Mouse (Mus musculus) G1E (cell line): ENCODE measurements around the gene Olfr54.

Experiments
- CTCF ChIP-seq: IDR thresholded peaks from 2 replicates; pipeline ENCODE4 v1.5.1; 2012; ENCODE audit warnings: low read depth, low read length, inconsistent platforms, mixed read lengths
- TAL1 ChIP-seq: conservative IDR thresholded peaks from 2 replicates; pipeline ENCODE4 v1.6.1; 2012; ENCODE audit warnings: low read depth, low read length, inconsistent platforms, mixed read lengths

GRCm38 (mm10) chr11:51063276-51063675, 49.2 kb downstream of the Olfr54 start:
- TF ChIP-seq TAL1 = no peak
- TF ChIP-seq CTCF = no peak
